Mouse (Mus musculus): ENCODE results near the gene Echdc3. TPM values are rescaled to one million over a fixed set of nuclear protein-coding genes. Genes with fewer than 3 reads are reported as not detected.

Gene Echdc3
- polyA plus RNA-seq, 1 experiment = 1.6 TPM

DNA sequence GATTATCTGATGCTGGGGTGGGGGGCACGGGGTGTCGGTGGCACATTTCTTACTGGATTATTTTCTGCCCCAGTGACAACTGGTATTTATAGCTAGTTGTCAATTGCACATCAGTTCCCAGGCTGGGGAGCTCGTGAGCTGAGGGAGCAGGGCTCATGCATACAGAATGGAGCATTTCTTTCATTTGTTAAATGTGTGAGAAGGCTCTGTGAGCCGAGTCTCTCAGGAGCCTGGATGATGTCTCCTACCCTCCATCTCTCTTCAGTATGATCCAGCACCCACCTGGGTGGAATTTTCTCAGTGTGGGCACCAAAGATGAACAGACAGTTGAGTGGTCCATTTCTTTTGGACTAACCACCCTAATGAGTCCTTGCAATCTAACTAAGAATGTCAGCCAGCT is 25.9 kb downstream of the Echdc3 start:
- H3K4me3 ChIP-seq (ENCODE audit: insufficient read depth, low read length) = no peak overlapping the region
- no peak overlapping the region for H3K27ac ChIP-seq (ENCODE audit: insufficient read depth, low read length)
- no peaks in the 10 kb centered on the region for H3K4me1 ChIP-seq (ENCODE audit: control insufficient read depth, insufficient read depth, low read length)
- TF ChIP-seq POLR2A (IDR thresholded peaks at IDR 0.05; ENCODE audit: extremely low read depth, insufficient read depth, low read length) (no peak), CTCF (IDR thresholded peaks at IDR 0.05; ENCODE audit: extremely low read depth, insufficient read depth, low read length) (no peak)

DNA sequence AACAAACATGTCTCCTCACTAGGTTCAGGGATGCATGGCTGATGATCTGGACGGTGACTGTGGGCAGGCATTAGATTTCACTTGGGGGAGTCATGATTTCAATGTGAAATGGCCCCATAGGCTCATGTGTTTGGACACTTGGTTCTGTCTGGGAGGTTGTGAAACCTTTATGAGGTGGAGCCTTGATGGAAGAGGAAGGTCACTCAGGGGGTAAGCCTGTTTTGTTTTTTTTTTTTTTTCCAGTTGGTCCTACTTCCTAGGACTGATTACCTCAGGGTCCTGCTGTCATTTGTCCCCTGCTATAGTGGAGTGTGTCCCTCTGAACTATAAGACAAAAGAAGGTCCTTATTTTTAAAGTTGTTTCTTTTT is 33.1 kb downstream of the Echdc3 start:
- no peaks in the 10 kb centered on the region for H3K4me1 ChIP-seq (ENCODE audit: control insufficient read depth, insufficient read depth, low read length)
- H3K27ac ChIP-seq (ENCODE audit: insufficient read depth, low read length) = no peak overlapping the region
- no peak for TF ChIP-seq POLR2A (IDR thresholded peaks at IDR 0.05; ENCODE audit: extremely low read depth, insufficient read depth, low read length)
- TF ChIP-seq CTCF (IDR thresholded peaks at IDR 0.05; ENCODE audit: extremely low read depth, insufficient read depth, low read length) = no peak
- no peak overlapping the region for H3K4me3 ChIP-seq (ENCODE audit: insufficient read depth, low read length)

- no peaks in the 10 kb centered on the region for H3K4me1 ChIP-seq (ENCODE audit: control insufficient read depth, insufficient read depth, low read length)
- no peak for TF ChIP-seq CTCF (IDR thresholded peaks at IDR 0.05; ENCODE audit: extremely low read depth, insufficient read depth, low read length)
- TF ChIP-seq POLR2A (IDR thresholded peaks at IDR 0.05; ENCODE audit: extremely low read depth, insufficient read depth, low read length) = no peak
- H3K27ac ChIP-seq (ENCODE audit: insufficient read depth, low read length) = no peak overlapping the region
- H3K4me3 ChIP-seq (ENCODE audit: insufficient read depth, low read length) = no peak overlapping the region
Observed at GRCm38 (mm10) chr2:6178901-6179748, 33.7 kb downstream of the Echdc3 start.

GRCm38 (mm10) chr2:6173013-6173412 is 39.8 kb downstream of the Echdc3 start:
- Histone ChIP-seq H3K4me1 (ENCODE audit: control insufficient read depth, insufficient read depth, low read length) (no peaks in the 10 kb centered on the region), H3K4me3 (ENCODE audit: insufficient read depth, low read length) (no peak overlapping the region), H3K27ac (ENCODE audit: insufficient read depth, low read length) (no peak overlapping the region)
- no peak for TF ChIP-seq POLR2A (IDR thresholded peaks at IDR 0.05; ENCODE audit: extremely low read depth, insufficient read depth, low read length)
- TF ChIP-seq CTCF (IDR thresholded peaks at IDR 0.05; ENCODE audit: extremely low read depth, insufficient read depth, low read length) = no peak

GRCm38 (mm10) chr2:6168560-6168959 is 44.3 kb downstream of the Echdc3 start:
- H3K4me3 ChIP-seq (ENCODE audit: insufficient read depth, low read length) = no peak overlapping the region
- no peaks in the 10 kb centered on the region for H3K4me1 ChIP-seq (ENCODE audit: control insufficient read depth, insufficient read depth, low read length)
- TF ChIP-seq CTCF (IDR thresholded peaks at IDR 0.05; ENCODE audit: extremely low read depth, insufficient read depth, low read length) (no peak), POLR2A (IDR thresholded peaks at IDR 0.05; ENCODE audit: extremely low read depth, insufficient read depth, low read length) (no peak)
- H3K27ac ChIP-seq (ENCODE audit: insufficient read depth, low read length) = no peak overlapping the region

- Histone ChIP-seq H3K4me1 (ENCODE audit: control insufficient read depth, insufficient read depth, low read length) (no peaks in the 10 kb centered on the region), H3K4me3 (ENCODE audit: insufficient read depth, low read length) (no peak overlapping the region), H3K27ac (ENCODE audit: insufficient read depth, low read length) (no peak overlapping the region)
- TF ChIP-seq CTCF (IDR thresholded peaks at IDR 0.05; ENCODE audit: extremely low read depth, insufficient read depth, low read length) (peak; percentile 72), POLR2A (IDR thresholded peaks at IDR 0.05; ENCODE audit: extremely low read depth, insufficient read depth, low read length) (no peak)
Observed at GRCm38 (mm10) chr2:6167843-6168558, 44.8 kb downstream of the Echdc3 start.

- H3K27ac ChIP-seq (ENCODE audit: insufficient read depth, low read length) = no peak overlapping the region
- H3K4me3 ChIP-seq (ENCODE audit: insufficient read depth, low read length) = no peak overlapping the region
- no peak for TF ChIP-seq POLR2A (IDR thresholded peaks at IDR 0.05; ENCODE audit: extremely low read depth, insufficient read depth, low read length)
- no peak for TF ChIP-seq CTCF (IDR thresholded peaks at IDR 0.05; ENCODE audit: extremely low read depth, insufficient read depth, low read length)
- no peaks in the 10 kb centered on the region for H3K4me1 ChIP-seq (ENCODE audit: control insufficient read depth, insufficient read depth, low read length)
Observed at GRCm38 (mm10) chr2:6165771-6166170, 47.1 kb downstream of the Echdc3 start.

- TF ChIP-seq CTCF (IDR thresholded peaks at IDR 0.05; ENCODE audit: extremely low read depth, insufficient read depth, low read length) = no peak
- no peak for TF ChIP-seq POLR2A (IDR thresholded peaks at IDR 0.05; ENCODE audit: extremely low read depth, insufficient read depth, low read length)
- no peaks in the 10 kb centered on the region for H3K4me1 ChIP-seq (ENCODE audit: control insufficient read depth, insufficient read depth, low read length)
- no peak overlapping the region for H3K27ac ChIP-seq (ENCODE audit: insufficient read depth, low read length)
- no peak overlapping the region for H3K4me3 ChIP-seq (ENCODE audit: insufficient read depth, low read length)
Observed at GRCm38 (mm10) chr2:6164606-6165290, 48.1 kb downstream of the Echdc3 start.

GRCm38 (mm10) chr2:6162366-6163040 is 50.3 kb downstream of the Echdc3 start:
- H3K27ac ChIP-seq (ENCODE audit: insufficient read depth, low read length) = no peak overlapping the region
- no peak overlapping the region for H3K4me3 ChIP-seq (ENCODE audit: insufficient read depth, low read length)
- no peaks in the 10 kb centered on the region for H3K4me1 ChIP-seq (ENCODE audit: control insufficient read depth, insufficient read depth, low read length)
- no peak for TF ChIP-seq CTCF (IDR thresholded peaks at IDR 0.05; ENCODE audit: extremely low read depth, insufficient read depth, low read length)

Measured in cortical plate, adult 2 months (tissue).